Mouse (Mus musculus) cerebral cortex, adult 2 months (tissue): Measurements from ENCODE around the gene Cflar.

ENCODE experiments used
- WGBS: fragments of 180-500 bp; shearing (Covaris S2); methylation state at CpG from one replicate; pipeline ENCODE4 v1.1.7; 2018; 5-methylcytosine and 5-hydroxymethylcytosine counted together

Cflar gene

GRCm38 (mm10) chr1:58733636-58734035 is 22.3 kb downstream of the Cflar start:
- WGBS, result 90% methylated on average over 2 of the region's 2 CpGs

GRCm38 (mm10) chr1:58734043-58734920 is 23.0 kb downstream of the Cflar start:
- WGBS, result 86% methylated on average over 11 of the region's 11 CpGs

GRCm38 (mm10) chr1:58735962-58736361 is 24.7 kb downstream of the Cflar start:
- WGBS, result 71% methylated on average over 7 of the region's 7 CpGs

GRCm38 (mm10) chr1:58736968-58737367 is 25.7 kb downstream of the Cflar start:
- 60% methylated on average over 22 of the region's 22 CpGs for WGBS

GRCm38 (mm10) chr1:58739529-58739928 is 28.2 kb downstream of the Cflar start:
- WGBS, result 37% methylated on average over 7 of the region's 7 CpGs

GRCm38 (mm10) chr1:58742571-58743021 is 31.3 kb downstream of the Cflar start:
- WGBS, result 57% methylated on average over 5 of the region's 5 CpGs

- WGBS, result 85% methylated on average over 6 of the region's 6 CpGs
Measured at GRCm38 (mm10) chr1:58743252-58743651, 31.9 kb downstream of the Cflar start.

- 89% methylated on average over 7 of the region's 7 CpGs for WGBS
Measured at GRCm38 (mm10) chr1:58744645-58745044, 33.3 kb downstream of the Cflar start.

GRCm38 (mm10) chr1:58746880-58747279 is 35.6 kb downstream of the Cflar start:
- WGBS, result 69% methylated on average over 9 of the region's 9 CpGs

- 77% methylated on average over 3 of the region's 3 CpGs for WGBS
Measured at GRCm38 (mm10) chr1:58759451-58759850, 48.1 kb downstream of the Cflar start.

- WGBS, result 98% methylated on average over 1 of the region's 1 CpGs
Measured at GRCm38 (mm10) chr1:58760581-58760980, 49.3 kb downstream of the Cflar start.

GRCm38 (mm10) chr1:58761391-58762275 is 50.3 kb downstream of the Cflar start:
- 74% methylated on average over 5 of the region's 5 CpGs for WGBS

- WGBS, result 83% methylated on average over 5 of the region's 5 CpGs
Measured at GRCm38 (mm10) chr1:58762576-58762975, 51.3 kb downstream of the Cflar start.

- WGBS, result 58% methylated on average over 4 of the region's 4 CpGs
Measured at GRCm38 (mm10) chr1:58766446-58766845, 55.1 kb downstream of the Cflar start.

- 57% methylated on average over 9 of the region's 9 CpGs for WGBS
Measured at GRCm38 (mm10) chr1:58769701-58770100, 58.4 kb downstream of the Cflar start.

- WGBS, result 26% methylated on average over 7 of the region's 7 CpGs
Measured at GRCm38 (mm10) chr1:58770111-58770720, 58.9 kb downstream of the Cflar start.

GRCm38 (mm10) chr1:58772084-58772483 is 60.8 kb downstream of the Cflar start:
- 91% methylated on average over 3 of the region's 3 CpGs for WGBS

GRCm38 (mm10) chr1:58773905-58774304 is 62.6 kb downstream of the Cflar start:
- WGBS, result 55% methylated on average over 2 of the region's 2 CpGs

- WGBS, result 97% methylated on average over 5 of the region's 5 CpGs
Measured at GRCm38 (mm10) chr1:58775361-58775760, 64.1 kb downstream of the Cflar start.

GRCm38 (mm10) chr1:58777583-58777982 is 66.3 kb downstream of the Cflar start:
- WGBS, result 96% methylated on average over 1 of the region's 1 CpGs

- WGBS, result 42% methylated on average over 1 of the region's 1 CpGs
Measured at GRCm38 (mm10) chr1:58778226-58778625, 66.9 kb downstream of the Cflar start.

- 94% methylated on average over 2 of the region's 2 CpGs for WGBS
Measured at GRCm38 (mm10) chr1:58786276-58786675, 75.0 kb downstream of the Cflar start.
